Mouse (Mus musculus) forebrain, embryonic 16.5 days (tissue): ENCODE results near the gene Kcnma1. TPM values are rescaled to one million over a fixed set of nuclear protein-coding genes. Genes with fewer than 3 reads are reported as not detected.

Source experiments
- ATAC-seq: fragments of 200-750 bp; cut with Nextera tagmentation; 2 replicates; pipeline ENCODE4 v1.8.0; 2017; ENCODE audit warnings: mild to moderate bottlenecking, moderate library complexity
- H3K27ac ChIP-seq: fragments of 300-500 bp; sonication (generic); 2 replicates; pipeline ENCODE4 v1.5.1; 2014; ENCODE audit warnings: low read length, control low read depth
- H3K27me3 ChIP-seq: fragments of 300-500 bp; sonication (generic); replicated peaks from 2 replicates; pipeline ENCODE4 v1.6.1; 2014; ENCODE audit warnings: low read length; ENCODE audit not compliant: control insufficient read depth, insufficient read depth
- H3K36me3 ChIP-seq: fragments of 300-500 bp; sonication (generic); 2 replicates; pipeline ENCODE4 v1.6.1; 2014; ENCODE audit not compliant: control insufficient read depth, insufficient read depth
- H3K4me1 ChIP-seq: fragments of 300-500 bp; sonication (generic); replicated peaks from 2 replicates; pipeline ENCODE4 v1.6.1; 2014; ENCODE audit warnings: low read length; ENCODE audit not compliant: control insufficient read depth, insufficient read depth
- H3K4me2 ChIP-seq: fragments of 300-500 bp; sonication (generic); 2 replicates; pipeline ENCODE4 v1.6.1; 2014; ENCODE audit warnings: mild to moderate bottlenecking, low read length, control low read depth
- H3K4me3 ChIP-seq: fragments of 300-500 bp; sonication (generic); replicated peaks from 2 replicates; pipeline ENCODE4 v1.5.1; 2014; ENCODE audit warnings: mild to moderate bottlenecking, low read length, control low read depth
- H3K9ac ChIP-seq: fragments of 300-500 bp; sonication (generic); replicated peaks from 2 replicates; pipeline ENCODE4 v1.6.1; 2014; ENCODE audit warnings: low read depth, low read length, control low read depth
- H3K9me3 ChIP-seq: fragments of 300-500 bp; sonication (generic); 2 replicates; pipeline ENCODE4 v1.6.1; 2016; ENCODE audit warnings: low read length; ENCODE audit not compliant: control insufficient read depth
- WGBS: fragments of 180-500 bp; shearing (Covaris S2); extraction: QIAGEN DNeasy Blood & Tissue Kit; methylation state at CpG from one replicate; pipeline ENCODE4 v1.1.7; 2014; 5-methylcytosine and 5-hydroxymethylcytosine counted together
- polyA plus RNA-seq: library from polyadenylated mRNA; unstranded; fragments of >200 nt; fragmentation: Nextera tagmentation; extraction: Ambion mirVana; gene quantifications from 2 replicates; pipeline ENCODE4 v1.2.1, GENCODE M21; 2015

Kcnma1 gene
- polyA plus RNA-seq, 1 experiment from 2014 or later, result 12.3 TPM

GRCm38 (mm10) chr14:23357529-23358278, 656.6 kb downstream of the Kcnma1 start:
- Histone ChIP-seq H3K27ac (no peak overlapping the region), H3K4me1 (peaks cover 3% of the 10 kb centered on the region; the same call in 1 of the 2 replicates), H3K4me2 (no peak overlapping the region), H3K9ac (no peak overlapping the region), H3K36me3 (no peaks in the 10 kb centered on the region), H3K9me3 (no peaks in the 10 kb centered on the region), H3K27me3 (no peaks in the 10 kb centered on the region), H3K4me3 (no peak overlapping the region)
- 86% methylated on average over 8 of the region's 8 CpGs for WGBS
- no peak for ATAC-seq

- no peak overlapping the region for H3K4me3 ChIP-seq
- H3K4me1 ChIP-seq, result no peaks in the 10 kb centered on the region
- H3K9ac ChIP-seq, result no peak overlapping the region
- H3K27ac ChIP-seq, result no peak overlapping the region
- no peaks in the 10 kb centered on the region for H3K36me3 ChIP-seq
- no peak for ATAC-seq
- no peaks in the 10 kb centered on the region for H3K9me3 ChIP-seq
- no peak overlapping the region for H3K4me2 ChIP-seq
- WGBS, result 84% methylated on average over 3 of the region's 3 CpGs
- no peaks in the 10 kb centered on the region for H3K27me3 ChIP-seq
These were observed 687.5 kb downstream of the Kcnma1 start for GRCm38 (mm10) chr14:23326786-23327185.

GRCm38 (mm10) chr14:23305288-23305687, 709.0 kb downstream of the Kcnma1 start:
- H3K9me3 ChIP-seq, result no peaks in the 10 kb centered on the region
- H3K36me3 ChIP-seq, result no peaks in the 10 kb centered on the region
- no peak overlapping the region for H3K27ac ChIP-seq
- H3K4me2 ChIP-seq, result no peak overlapping the region
- H3K4me1 ChIP-seq, result no peaks in the 10 kb centered on the region
- ATAC-seq, result no peak
- no peak overlapping the region for H3K9ac ChIP-seq
- H3K27me3 ChIP-seq, result no peaks in the 10 kb centered on the region
- no peak overlapping the region for H3K4me3 ChIP-seq
- WGBS, result 91% methylated on average over 5 of the region's 5 CpGs

GRCm38 (mm10) chr14:23300443-23300842, 713.8 kb downstream of the Kcnma1 start:
- Histone ChIP-seq H3K4me3 (no peak overlapping the region), H3K4me2 (no peak overlapping the region), H3K27ac (no peak overlapping the region), H3K4me1 (no peaks in the 10 kb centered on the region), H3K9ac (no peak overlapping the region), H3K36me3 (no peaks in the 10 kb centered on the region), H3K27me3 (no peaks in the 10 kb centered on the region), H3K9me3 (no peaks in the 10 kb centered on the region)
- WGBS, result 84% methylated on average over 2 of the region's 2 CpGs
- no peak for ATAC-seq

GRCm38 (mm10) chr14:23290634-23291033, 723.7 kb downstream of the Kcnma1 start:
- no peak overlapping the region for H3K4me3 ChIP-seq

GRCm38 (mm10) chr14:23266554-23267309, 747.6 kb downstream of the Kcnma1 start:
- Histone ChIP-seq H3K4me1 (no peaks in the 10 kb centered on the region), H3K9me3 (no peaks in the 10 kb centered on the region), H3K4me2 (no peak overlapping the region), H3K27me3 (no peaks in the 10 kb centered on the region), H3K9ac (no peak overlapping the region), H3K4me3 (no peak overlapping the region), H3K36me3 (no peaks in the 10 kb centered on the region), H3K27ac (no peak overlapping the region)
- 53% methylated on average over 4 of the region's 4 CpGs for WGBS
- ATAC-seq, result no peak

More at GRCm38 (mm10) chr14:23290634-23291033, 723.7 kb downstream of the Kcnma1 start:
- no peak overlapping the region for H3K9ac ChIP-seq
- H3K4me1 ChIP-seq, result 0 out of 2 replicates have a peak, but pooled peaks cover 5% of the 10 kb centered on the region
- no peak overlapping the region for H3K27ac ChIP-seq
- no peaks in the 10 kb centered on the region for H3K36me3 ChIP-seq
- H3K27me3 ChIP-seq, result peaks cover 6% of the 10 kb centered on the region
- H3K4me2 ChIP-seq, result no peak overlapping the region
- no peaks in the 10 kb centered on the region for H3K9me3 ChIP-seq
- WGBS, result 60% methylated on average over 2 of the region's 2 CpGs
- ATAC-seq, result peak; percentile 66

GRCm38 (mm10) chr14:23253154-23253553, 761.1 kb downstream of the Kcnma1 start:
- ATAC-seq, result no peak
- WGBS, result 87% methylated on average over 4 of the region's 4 CpGs
- Histone ChIP-seq H3K27ac (no peak overlapping the region), H3K9ac (no peak overlapping the region), H3K4me2 (no peak overlapping the region), H3K27me3 (no peaks in the 10 kb centered on the region), H3K4me1 (no peaks in the 10 kb centered on the region), H3K36me3 (no peaks in the 10 kb centered on the region), H3K9me3 (no peaks in the 10 kb centered on the region), H3K4me3 (no peak overlapping the region)

GRCm38 (mm10) chr14:23244446-23244845, 769.8 kb downstream of the Kcnma1 start:
- Histone ChIP-seq H3K9me3 (no peaks in the 10 kb centered on the region), H3K4me1 (no peaks in the 10 kb centered on the region), H3K27me3 (no peaks in the 10 kb centered on the region), H3K9ac (no peak overlapping the region), H3K4me2 (no peak overlapping the region), H3K27ac (no peak overlapping the region), H3K36me3 (no peaks in the 10 kb centered on the region), H3K4me3 (no peak overlapping the region)
- no peak for ATAC-seq
- 85% methylated on average over 5 of the region's 5 CpGs for WGBS

- ATAC-seq, result no peak
- no peak overlapping the region for H3K9ac ChIP-seq
- H3K4me2 ChIP-seq, result no peak overlapping the region
These were observed 770.4 kb downstream of the Kcnma1 start for GRCm38 (mm10) chr14:23243857-23244256.

More at GRCm38 (mm10) chr14:23243857-23244256, 770.4 kb downstream of the Kcnma1 start:
- no peaks in the 10 kb centered on the region for H3K36me3 ChIP-seq
- no peaks in the 10 kb centered on the region for H3K27me3 ChIP-seq
- no peak overlapping the region for H3K27ac ChIP-seq
- no peak overlapping the region for H3K4me3 ChIP-seq
- H3K4me1 ChIP-seq, result no peaks in the 10 kb centered on the region
- no peaks in the 10 kb centered on the region for H3K9me3 ChIP-seq
